Mouse (Mus musculus) cerebellum, postnatal 25 days (tissue): Measurements from ENCODE around the gene 1700102P08Rik.

Source experiments
- DNase-seq, 2 experiments: peaks; one replicate each; pipeline ENCODE4 v3.0.0; 2021; ENCODE audit warnings: mixed read lengths in 2 of 2

The 1700102P08Rik gene

GRCm38 (mm10) chr9:108411381-108411942, 18.9 kb downstream of the 1700102P08Rik start:
- DNase-seq: no peak

GRCm38 (mm10) chr9:108412221-108412620, 19.6 kb downstream of the 1700102P08Rik start:
- DNase-seq: peak in 1 of 2 experiments; percentile 37

GRCm38 (mm10) chr9:108428384-108428783, 35.8 kb downstream of the 1700102P08Rik start, which contains the start of gene Ccdc36:
Gene Ccdc36, minus strand, starts transcription at chr9:108428484.
- no peak for DNase-seq

GRCm38 (mm10) chr9:108431431-108432067, 38.9 kb downstream of the 1700102P08Rik start:
- no peak for DNase-seq

GRCm38 (mm10) chr9:108436182-108436581, 43.6 kb downstream of the 1700102P08Rik start, which contains the start of gene BC048562:
Gene BC048562, plus strand, starts transcription at chr9:108436482.
- no peak for DNase-seq

- DNase-seq: no peak
These were observed 46.6 kb downstream of the 1700102P08Rik start for GRCm38 (mm10) chr9:108439176-108439575.

- no peak for DNase-seq
These were observed 47.9 kb downstream of the 1700102P08Rik start for GRCm38 (mm10) chr9:108440485-108440884.

GRCm38 (mm10) chr9:108441236-108441919, 48.8 kb downstream of the 1700102P08Rik start:
- no peak for DNase-seq

- no peak for DNase-seq
These were observed 52.5 kb downstream of the 1700102P08Rik start for GRCm38 (mm10) chr9:108445125-108445524.

GRCm38 (mm10) chr9:108449860-108450259, 57.3 kb downstream of the 1700102P08Rik start:
- peak in 1 of 2 experiments; percentile 58 for DNase-seq

- DNase-seq: peak; percentile 45 to 62
These were observed 57.9 kb downstream of the 1700102P08Rik start for GRCm38 (mm10) chr9:108450292-108451169.

GRCm38 (mm10) chr9:108451170-108451493, 58.5 kb downstream of the 1700102P08Rik start:
- no peak for DNase-seq

GRCm38 (mm10) chr9:108451519-108452160, 59.0 kb downstream of the 1700102P08Rik start:
- no peak for DNase-seq

- peak; percentile 95 to 97 for DNase-seq
These were observed 59.8 kb downstream of the 1700102P08Rik start for GRCm38 (mm10) chr9:108452291-108452906.

- DNase-seq: no peak
These were observed 60.3 kb downstream of the 1700102P08Rik start for GRCm38 (mm10) chr9:108452911-108453310.

- DNase-seq: no peak
These were observed 60.9 kb downstream of the 1700102P08Rik start for GRCm38 (mm10) chr9:108453458-108453857.

- no peak for DNase-seq
These were observed 61.8 kb downstream of the 1700102P08Rik start for GRCm38 (mm10) chr9:108454429-108454828.

- DNase-seq: no peak
These were observed 63.4 kb downstream of the 1700102P08Rik start for GRCm38 (mm10) chr9:108455747-108456571.

- no peak for DNase-seq
These were observed 64.3 kb downstream of the 1700102P08Rik start for GRCm38 (mm10) chr9:108456953-108457352.

- DNase-seq: no peak
These were observed 67.3 kb downstream of the 1700102P08Rik start for GRCm38 (mm10) chr9:108459939-108460318.
